Mouse (Mus musculus): ENCODE measurements around the gene Dmap1. TPM values are rescaled to one million over a fixed set of nuclear protein-coding genes. Genes with fewer than 3 reads are reported as not detected.

Gene Dmap1
- total RNA-seq, 2 experiments from 2014 or later: 20.6 to 23.3 TPM

GRCm38 (mm10) chr4:117657646-117658045 is 24.4 kb downstream of the Dmap1 start:
- DNase-seq (ENCODE audit: low spot score in 2 of 2): no peak

DNA sequence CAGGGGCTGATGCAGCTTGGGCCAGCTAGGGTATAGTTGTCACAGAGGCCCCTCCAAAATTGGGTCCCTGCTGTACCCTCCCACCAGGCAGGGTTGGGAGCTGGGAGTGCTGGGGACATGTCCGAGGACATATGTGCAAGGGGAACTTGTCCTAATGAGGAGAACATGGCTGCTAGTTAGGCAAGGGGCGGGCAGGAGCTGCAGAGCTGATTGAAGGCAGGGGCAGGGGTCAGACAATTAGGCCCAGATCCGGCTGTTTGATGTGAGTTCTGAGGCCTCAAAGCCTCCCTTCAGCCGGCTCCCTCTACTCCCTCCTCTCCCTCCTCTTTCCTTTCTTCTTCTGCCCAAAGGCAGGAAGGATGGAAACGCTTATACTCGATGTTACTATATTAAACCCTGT is 25.1 kb downstream of the Dmap1 start:
- DNase-seq (ENCODE audit: low spot score in 2 of 2): no peak

GRCm38 (mm10) chr4:117655500-117655863 is 26.6 kb downstream of the Dmap1 start:
- no peak for DNase-seq (ENCODE audit: low spot score in 2 of 2)

GRCm38 (mm10) chr4:117654703-117655499 is 27.2 kb downstream of the Dmap1 start:
- DNase-seq (ENCODE audit: low spot score in 2 of 2): no peak

GRCm38 (mm10) chr4:117654016-117654702 is 27.9 kb downstream of the Dmap1 start:
- no peak for DNase-seq (ENCODE audit: low spot score in 2 of 2)

GRCm38 (mm10) chr4:117652727-117653126 is 29.3 kb downstream of the Dmap1 start:
- DNase-seq (ENCODE audit: low spot score in 2 of 2): no peak

DNA sequence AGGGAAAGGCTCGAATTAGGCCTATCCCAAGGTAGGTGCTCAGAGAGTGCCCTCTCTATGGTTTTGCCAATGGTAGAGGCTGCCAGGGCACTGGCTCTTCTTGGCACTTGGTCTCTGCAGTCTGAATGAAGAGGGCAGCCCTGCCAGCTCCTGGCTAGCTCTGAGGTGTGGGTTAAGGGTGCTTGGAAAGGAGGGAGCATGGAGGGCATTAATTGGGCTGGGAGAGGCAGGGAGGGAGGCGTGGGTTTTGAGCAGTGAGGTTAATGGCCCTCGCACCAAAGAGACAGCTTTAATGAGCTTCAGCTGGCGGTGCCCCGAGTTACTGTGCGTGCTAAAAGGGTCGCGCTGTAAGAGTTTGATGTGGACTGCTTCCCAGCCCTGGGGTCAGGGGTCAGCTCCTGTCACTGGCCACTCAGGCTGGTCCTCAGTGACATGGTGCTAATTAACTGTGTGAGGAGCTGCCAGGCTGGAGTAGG is 30.4 kb downstream of the Dmap1 start:
- DNase-seq (ENCODE audit: low spot score in 2 of 2): no peak

GRCm38 (mm10) chr4:117646926-117647755 is 34.9 kb downstream of the Dmap1 start:
- no peak for DNase-seq (ENCODE audit: low spot score in 2 of 2)

DNA sequence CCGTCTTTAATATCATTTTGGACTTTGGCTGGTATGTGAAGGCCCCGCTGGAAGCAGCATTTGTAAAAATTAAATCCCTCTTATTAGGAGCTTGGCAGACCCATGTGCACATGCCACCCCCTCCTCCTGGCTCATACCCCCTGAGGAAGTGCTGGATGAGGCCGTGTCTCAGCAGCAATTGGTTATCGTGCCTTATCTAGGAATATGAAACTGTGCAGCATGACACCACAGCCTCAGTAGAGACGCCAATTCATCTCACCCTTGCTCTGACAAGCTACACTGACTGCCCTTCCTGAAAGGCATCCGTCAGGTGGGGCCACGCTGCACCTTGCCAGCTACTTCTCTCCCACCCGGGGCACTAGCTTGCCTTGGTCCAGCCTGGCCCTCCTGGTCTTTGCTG is 35.6 kb downstream of the Dmap1 start:
- no peak for DNase-seq (ENCODE audit: low spot score in 2 of 2)

GRCm38 (mm10) chr4:117645859-117646258 is 36.2 kb downstream of the Dmap1 start:
- no peak for DNase-seq (ENCODE audit: low spot score in 2 of 2)

DNA sequence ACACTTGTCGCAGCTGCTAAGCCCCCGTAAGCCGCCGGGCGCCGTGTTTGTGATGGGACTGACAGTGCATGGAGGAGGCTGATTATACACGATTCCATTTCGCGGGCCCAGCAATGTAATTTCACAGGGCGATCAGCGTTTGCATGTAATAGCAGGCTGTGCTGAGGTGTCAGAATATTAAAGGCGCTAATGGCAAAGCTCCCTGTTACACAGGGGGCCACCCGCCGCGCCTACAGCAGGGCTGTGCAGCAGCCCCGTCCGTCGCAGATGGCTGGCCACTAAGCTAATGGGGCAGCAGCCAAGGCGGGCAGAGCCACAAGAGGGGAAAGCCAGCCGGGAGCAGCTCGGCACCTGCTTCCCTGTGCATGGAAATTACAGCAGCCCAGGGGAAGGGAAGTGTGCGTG is 37.0 kb downstream of the Dmap1 start:
- no peak for DNase-seq (ENCODE audit: low spot score in 2 of 2)

- no peak for DNase-seq (ENCODE audit: low spot score in 2 of 2)
Observed at GRCm38 (mm10) chr4:117641804-117642203, 40.3 kb downstream of the Dmap1 start.

DNA sequence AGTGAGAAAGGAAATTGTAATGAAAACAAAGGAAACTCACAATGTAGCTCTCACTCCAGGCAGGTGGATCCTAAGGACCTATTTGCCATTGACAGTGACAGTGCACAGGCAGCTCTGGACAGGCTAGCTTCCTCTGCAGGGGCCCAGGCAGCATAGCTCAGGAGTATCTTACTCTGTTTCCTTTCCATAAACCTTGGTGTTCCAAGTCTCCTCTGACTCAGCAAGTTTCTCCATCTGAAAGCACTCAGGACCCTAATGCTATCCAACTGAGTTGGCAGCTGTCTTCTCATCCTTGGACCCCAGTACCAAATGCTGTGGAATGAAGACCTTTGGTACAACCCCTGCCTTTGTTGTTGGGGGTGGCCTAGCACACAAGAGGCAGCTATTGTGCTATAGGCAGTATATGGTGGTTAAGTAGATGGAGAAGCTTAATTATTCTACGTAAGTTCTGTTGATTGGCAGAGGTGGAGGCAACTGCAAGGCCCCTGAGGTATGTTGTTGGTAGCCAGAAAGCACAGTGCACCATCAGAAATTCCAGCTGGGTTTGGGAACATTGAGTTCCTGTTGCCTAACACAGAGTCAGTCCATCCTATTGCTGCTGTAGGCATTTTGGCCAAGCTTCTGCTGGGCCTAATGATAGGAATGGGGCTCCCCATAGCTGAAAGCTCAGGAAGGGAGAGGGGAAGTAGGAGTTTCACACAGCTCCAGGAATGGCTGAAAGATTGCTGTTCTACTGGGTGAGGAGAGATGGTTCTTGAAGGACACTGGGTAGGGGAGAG is 41.0 kb downstream of the Dmap1 start:
- no peak for DNase-seq (ENCODE audit: low spot score in 2 of 2)

DNA sequence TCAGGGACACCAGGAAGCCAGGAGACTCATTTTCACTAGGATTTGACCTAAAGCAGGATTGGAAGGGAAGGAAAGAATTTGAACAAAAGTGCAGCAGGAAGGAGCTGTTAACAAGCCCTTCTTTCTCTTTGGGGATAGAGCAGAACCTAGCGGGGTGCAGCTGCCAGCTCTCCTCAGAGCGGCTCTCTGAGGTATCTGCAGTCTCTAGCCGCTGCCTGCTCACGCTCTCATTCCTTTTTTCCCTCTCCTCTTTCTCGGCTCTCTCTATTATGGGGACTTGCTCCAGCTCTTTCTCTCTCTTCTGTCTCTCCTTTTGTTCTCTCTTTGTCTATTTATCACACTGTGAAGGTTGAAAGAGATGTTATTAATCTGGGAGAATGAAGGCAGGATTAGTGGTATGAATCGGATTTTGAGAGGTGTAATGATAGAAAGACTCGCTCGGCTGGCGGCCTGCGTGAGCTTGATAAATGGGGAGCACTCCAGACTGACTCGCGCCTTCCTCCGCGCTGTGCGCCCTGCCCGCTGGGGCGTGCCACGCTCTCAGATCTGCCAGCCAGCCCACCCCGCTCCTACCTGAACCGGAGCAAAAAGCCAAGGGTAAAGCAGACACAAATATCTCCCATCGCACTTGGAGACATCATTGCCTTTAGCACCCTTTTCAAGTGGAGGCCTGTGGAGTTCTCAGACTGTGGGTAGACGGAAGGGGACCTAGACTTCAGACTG is 45.0 kb downstream of the Dmap1 start:
- no peak for DNase-seq (ENCODE audit: low spot score in 2 of 2)

GRCm38 (mm10) chr4:117636152-117636551 is 45.9 kb downstream of the Dmap1 start:
- no peak for DNase-seq (ENCODE audit: low spot score in 2 of 2)

GRCm38 (mm10) chr4:117634642-117635041 is 47.4 kb downstream of the Dmap1 start:
- DNase-seq (ENCODE audit: low spot score in 2 of 2): no peak

- DNase-seq (ENCODE audit: low spot score in 2 of 2): no peak
Observed at GRCm38 (mm10) chr4:117633527-117633926, 48.5 kb downstream of the Dmap1 start.

DNA sequence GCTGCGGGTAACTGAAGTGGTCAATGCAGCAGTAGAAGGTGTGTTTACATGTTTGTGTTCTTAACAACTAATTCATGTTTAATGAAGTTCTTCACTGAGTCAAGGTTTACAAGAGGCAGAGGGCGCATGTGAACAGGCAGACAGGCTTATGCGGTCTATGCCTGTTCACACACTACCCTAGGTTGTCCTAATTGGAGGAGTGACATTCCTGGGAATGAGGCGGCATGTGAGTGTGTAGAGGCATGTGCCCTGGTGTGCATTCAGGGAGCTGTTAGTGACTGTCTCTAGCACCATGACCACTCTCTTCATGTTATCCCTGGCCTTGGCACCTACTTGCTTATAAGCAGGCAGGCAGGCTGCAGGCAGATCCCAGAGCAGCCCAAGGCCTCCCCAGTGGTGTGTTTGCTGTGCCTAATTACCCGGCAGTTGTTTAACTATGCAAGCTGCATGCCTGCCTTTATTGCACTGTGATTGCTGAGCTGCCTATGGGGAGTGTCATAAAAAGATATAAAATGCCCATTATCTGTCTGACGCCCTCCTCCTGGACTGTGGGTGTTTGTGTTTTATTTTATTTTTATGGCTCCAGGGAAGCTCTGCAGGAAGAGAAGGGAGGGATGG is 51.9 kb downstream of the Dmap1 start:
- no peak for DNase-seq (ENCODE audit: low spot score in 2 of 2)

DNA sequence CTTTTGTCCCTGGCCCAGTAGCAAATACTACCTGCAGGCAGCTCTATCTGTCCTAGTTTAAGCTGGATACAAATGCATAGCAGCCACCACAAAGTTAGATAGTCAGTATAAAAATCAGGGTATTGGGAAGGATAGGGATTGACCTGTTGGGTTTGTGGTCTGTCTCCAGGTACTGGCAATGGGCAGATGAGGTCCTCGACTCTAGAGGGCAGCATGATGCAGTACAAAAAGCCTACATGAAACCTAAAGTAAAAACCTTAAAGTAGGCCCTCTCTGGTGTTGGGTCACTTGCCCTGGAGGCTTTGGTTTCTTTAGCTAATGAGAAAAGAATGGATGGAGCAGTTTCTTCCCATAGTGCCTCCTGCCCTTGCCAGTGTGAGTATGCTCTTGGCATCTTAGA is 53.6 kb downstream of the Dmap1 start:
- DNase-seq (ENCODE audit: low spot score in 2 of 2): no peak

All from adrenal gland, adult 18-20 months (tissue).